Mouse (Mus musculus): ENCODE measurements around the gene Gm42417. TPM values are rescaled to one million over a fixed set of nuclear protein-coding genes. Genes with fewer than 3 reads are reported as not detected.

The Gm42417 gene
- polyA plus RNA-seq, 1 experiment from 2014 or later, result not detected

DNA sequence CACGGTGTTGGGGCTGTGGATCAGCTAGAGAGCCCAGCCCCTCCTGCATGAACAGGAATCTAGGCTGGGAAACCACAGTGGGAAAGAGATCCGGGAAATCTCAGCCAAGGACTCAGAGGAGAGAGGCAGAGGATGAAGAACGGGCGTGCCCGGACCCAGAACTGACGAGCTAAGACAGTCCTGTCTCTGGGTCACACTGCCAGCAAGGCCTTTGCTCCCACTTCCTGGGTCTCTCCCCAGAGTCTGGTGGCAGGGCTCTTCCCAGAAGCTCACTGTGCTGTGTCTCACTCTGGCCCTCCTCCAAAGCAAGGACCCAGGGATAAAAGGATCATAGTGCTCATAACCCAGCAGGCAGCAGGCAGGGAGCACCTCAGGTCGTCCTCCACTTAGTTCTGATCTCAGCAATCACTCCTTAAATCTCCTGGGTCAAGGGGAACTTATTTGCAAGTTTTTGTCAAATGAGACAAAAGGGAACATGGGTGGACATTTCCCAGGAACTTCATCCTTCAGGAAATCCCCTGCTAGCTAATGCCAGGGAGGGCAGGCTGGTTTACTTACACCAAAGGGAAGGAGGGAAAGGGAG is 30.6 kb upstream of the Gm42417 start:
- Histone ChIP-seq H3K36me3 (ENCODE audit: control insufficient read depth, insufficient read depth, low read length) (no peaks in the 10 kb centered on the region), H3K9ac (ENCODE audit: low read depth, low read length) (no peak overlapping the region), H3K9me3 (ENCODE audit: control insufficient read depth, low read length) (no peaks in the 10 kb centered on the region), H3K27me3 (replicated peaks; ENCODE audit: control insufficient read depth, insufficient read depth, low read length) (0 out of 2 replicates have a peak, but pooled peaks cover 2% of the 10 kb centered on the region), H3K4me1 (replicated peaks; ENCODE audit: control insufficient read depth, insufficient read depth, low read length) (peaks cover 12% of the 10 kb centered on the region), H3K4me3 (ENCODE audit: low read depth, low read length) (no peak overlapping the region), H3K4me2 (no peak overlapping the region), H3K27ac (ENCODE audit: low read depth, low read length) (no peak overlapping the region)
- DNase-seq (ENCODE audit: low spot score) (no peak), ATAC-seq (replicated peaks; ENCODE audit: low FRiP score) (no peak)
- 47% methylated on average over 7 of the region's 7 CpGs for WGBS

DNA sequence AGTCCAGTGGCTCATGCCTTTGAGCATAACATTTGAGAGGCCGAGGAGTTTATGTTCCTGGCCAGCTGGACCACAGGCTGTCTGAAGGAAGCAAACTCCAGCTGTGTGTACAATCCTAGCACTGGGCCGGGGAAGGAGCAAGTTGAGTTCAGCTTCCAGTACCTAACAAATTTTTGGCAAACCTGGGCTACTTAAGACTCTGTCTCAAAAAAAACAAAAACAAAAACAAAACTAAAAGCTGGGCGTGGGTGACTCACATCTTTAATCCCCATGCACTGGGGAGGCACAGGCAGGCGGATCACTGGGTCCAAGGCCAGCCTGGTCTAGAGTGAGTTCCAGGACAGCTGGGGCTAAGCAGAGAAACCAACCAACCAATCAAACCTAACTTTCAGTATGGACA is 29.5 kb upstream of the Gm42417 start:
- Histone ChIP-seq H3K27me3 (replicated peaks; ENCODE audit: control insufficient read depth, insufficient read depth, low read length) (peaks cover 5% of the 10 kb centered on the region; the same call in 1 of the 2 replicates), H3K36me3 (ENCODE audit: control insufficient read depth, insufficient read depth, low read length) (no peaks in the 10 kb centered on the region), H3K4me3 (ENCODE audit: low read depth, low read length) (no peak overlapping the region), H3K4me1 (replicated peaks; ENCODE audit: control insufficient read depth, insufficient read depth, low read length) (peaks cover 15% of the 10 kb centered on the region), H3K9ac (ENCODE audit: low read depth, low read length) (no peak overlapping the region), H3K27ac (ENCODE audit: low read depth, low read length) (no peak overlapping the region), H3K4me2 (no peak overlapping the region), H3K9me3 (ENCODE audit: control insufficient read depth, low read length) (no peaks in the 10 kb centered on the region)
- 80% methylated on average over 4 of the region's 4 CpGs for WGBS
- ATAC-seq (replicated peaks; ENCODE audit: low FRiP score) (no peak), DNase-seq (ENCODE audit: low spot score) (no peak)

DNA sequence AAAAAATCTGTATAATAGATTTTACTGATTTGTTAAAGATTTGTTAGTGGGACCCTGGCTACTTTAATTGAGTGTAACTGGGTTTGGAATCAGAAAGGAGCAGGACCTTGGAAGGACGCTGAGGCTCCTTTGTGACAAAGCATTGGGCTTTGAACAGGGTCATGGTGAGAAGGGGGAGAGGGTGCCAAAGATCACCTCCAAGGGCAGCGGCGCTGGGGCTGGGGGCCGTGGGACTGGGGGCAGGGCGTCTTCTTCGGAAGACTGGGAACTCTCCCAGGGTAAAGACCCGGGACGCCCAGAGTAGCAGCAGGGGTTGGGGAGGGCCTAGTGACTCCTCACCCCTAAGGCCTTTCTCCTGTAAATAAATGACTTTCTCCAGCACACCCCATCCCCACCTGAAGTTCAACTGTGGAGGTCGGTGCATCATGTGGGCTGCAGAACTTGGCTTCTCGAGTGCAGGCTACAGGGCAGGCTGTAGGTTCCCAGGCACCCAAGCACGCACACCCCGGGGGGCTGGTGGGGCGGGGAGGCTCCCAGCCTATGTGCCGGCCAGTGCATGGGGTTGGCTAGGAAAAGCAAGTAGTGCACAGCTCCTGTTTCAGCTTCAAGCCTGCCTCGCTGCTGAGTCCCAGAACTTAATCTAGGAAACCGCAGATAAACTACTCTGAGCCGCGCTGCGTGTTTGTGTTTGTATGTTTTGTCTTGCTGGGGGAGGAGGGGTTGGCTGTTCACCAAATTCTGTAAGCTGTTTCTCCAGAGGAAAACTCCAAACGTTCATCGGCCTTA is 28.8 kb upstream of the Gm42417 start:
- H3K4me1 ChIP-seq (replicated peaks; ENCODE audit: control insufficient read depth, insufficient read depth, low read length), result peaks cover 19% of the 10 kb centered on the region
- H3K27ac ChIP-seq (ENCODE audit: low read depth, low read length), result no peak overlapping the region
- H3K4me2 ChIP-seq, result no peak overlapping the region
- no peak overlapping the region for H3K9ac ChIP-seq (ENCODE audit: low read depth, low read length)
- H3K9me3 ChIP-seq (ENCODE audit: control insufficient read depth, low read length), result no peaks in the 10 kb centered on the region
- 61% methylated on average over 21 of the region's 21 CpGs for WGBS
- no peaks in the 10 kb centered on the region for H3K36me3 ChIP-seq (ENCODE audit: control insufficient read depth, insufficient read depth, low read length)
- H3K27me3 ChIP-seq (replicated peaks; ENCODE audit: control insufficient read depth, insufficient read depth, low read length), result peaks cover 5% of the 10 kb centered on the region; the same call in 1 of the 2 replicates
- DNase-seq (ENCODE audit: low spot score) (no peak), ATAC-seq (replicated peaks; ENCODE audit: low FRiP score) (no peak)
- no peak overlapping the region for H3K4me3 ChIP-seq (ENCODE audit: low read depth, low read length)

DNA sequence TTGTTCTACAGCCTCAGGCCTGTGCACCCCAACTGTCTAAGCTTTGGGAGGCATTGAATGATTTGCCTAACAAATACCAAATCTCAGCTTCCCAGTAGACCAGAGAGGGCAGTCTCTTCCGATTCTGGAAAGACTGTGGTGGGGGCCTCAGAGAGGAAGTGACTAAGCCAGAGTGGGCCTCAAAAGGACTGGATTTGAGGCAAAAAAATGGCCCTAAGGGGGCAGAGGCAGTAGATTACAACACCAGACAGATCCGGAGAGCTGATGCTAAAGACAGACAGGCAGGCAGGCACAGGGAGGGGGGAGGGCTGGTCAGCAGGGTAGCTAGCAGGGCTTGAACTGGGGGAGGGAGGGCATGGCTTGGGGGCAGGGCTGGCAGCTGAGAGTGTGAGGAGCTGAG is 27.2 kb upstream of the Gm42417 start:
- no peak overlapping the region for H3K9ac ChIP-seq (ENCODE audit: low read depth, low read length)

DNA sequence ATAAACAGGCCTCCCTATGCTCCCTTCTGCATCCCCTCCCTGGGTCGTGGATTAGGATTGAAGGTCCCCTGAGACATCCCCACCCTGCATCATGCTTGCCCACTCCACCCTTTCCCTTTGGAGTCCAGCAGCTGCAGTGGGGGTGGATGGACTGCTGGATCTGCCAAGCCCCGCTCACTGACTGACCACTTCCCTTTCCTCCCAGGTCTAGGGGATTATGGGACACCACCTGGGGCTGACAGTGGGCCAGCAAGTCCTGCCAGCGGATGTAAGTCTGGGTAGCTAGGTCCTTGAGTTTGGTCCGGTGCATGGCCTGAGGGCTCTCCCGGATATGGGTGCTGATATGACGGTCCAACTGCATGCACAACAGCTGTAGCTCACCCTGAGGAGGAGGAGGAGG is 24.9 kb upstream of the Gm42417 start:
- Histone ChIP-seq H3K9ac (ENCODE audit: low read depth, low read length) (no peak overlapping the region), H3K9me3 (ENCODE audit: control insufficient read depth, low read length) (no peaks in the 10 kb centered on the region), H3K4me3 (ENCODE audit: low read depth, low read length) (no peak overlapping the region), H3K4me1 (replicated peaks; ENCODE audit: control insufficient read depth, insufficient read depth, low read length) (peaks cover 28% of the 10 kb centered on the region), H3K27ac (ENCODE audit: low read depth, low read length) (no peak overlapping the region), H3K36me3 (ENCODE audit: control insufficient read depth, insufficient read depth, low read length) (no peaks in the 10 kb centered on the region), H3K4me2 (no peak overlapping the region), H3K27me3 (replicated peaks; ENCODE audit: control insufficient read depth, insufficient read depth, low read length) (peaks cover 29% of the 10 kb centered on the region)
- DNase-seq (ENCODE audit: low spot score), result no peak
- ATAC-seq (replicated peaks; ENCODE audit: low FRiP score), result no peak
- 39% methylated on average over 6 of the region's 6 CpGs for WGBS

More for the DNA sequence above, 27.2 kb upstream of the Gm42417 start:
- peaks cover 27% of the 10 kb centered on the region for H3K4me1 ChIP-seq (replicated peaks; ENCODE audit: control insufficient read depth, insufficient read depth, low read length)
- ATAC-seq (replicated peaks; ENCODE audit: low FRiP score), result no peak
- H3K27ac ChIP-seq (ENCODE audit: low read depth, low read length), result no peak overlapping the region
- H3K9me3 ChIP-seq (ENCODE audit: control insufficient read depth, low read length), result no peaks in the 10 kb centered on the region
- H3K36me3 ChIP-seq (ENCODE audit: control insufficient read depth, insufficient read depth, low read length), result no peaks in the 10 kb centered on the region
- no peak for DNase-seq (ENCODE audit: low spot score)
- no peak overlapping the region for H3K4me2 ChIP-seq
- H3K27me3 ChIP-seq (replicated peaks; ENCODE audit: control insufficient read depth, insufficient read depth, low read length), result peaks cover 6% of the 10 kb centered on the region
- 10% methylated on average over 2 of the region's 2 CpGs for WGBS
- H3K4me3 ChIP-seq (ENCODE audit: low read depth, low read length), result no peak overlapping the region

DNA sequence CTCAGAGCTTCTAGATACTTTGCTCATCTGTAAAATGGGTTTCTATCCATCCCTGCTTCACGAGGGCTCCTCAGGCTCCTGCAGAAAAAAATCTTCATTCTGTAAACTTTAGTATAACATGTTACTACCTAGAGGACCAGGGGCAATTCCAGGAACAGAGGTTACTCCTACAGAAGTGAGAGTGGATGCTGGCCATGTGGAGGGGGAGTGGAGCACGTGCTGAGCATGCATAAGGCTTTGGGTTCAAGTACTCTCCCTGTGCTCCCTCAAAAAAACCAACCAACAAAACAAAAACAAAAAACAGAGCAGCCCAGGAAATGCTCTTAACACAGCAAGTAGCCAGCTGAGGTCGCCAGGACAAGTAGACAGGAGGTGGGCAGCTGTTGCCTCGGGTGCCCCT is 24.4 kb upstream of the Gm42417 start:
- Histone ChIP-seq H3K27ac (ENCODE audit: low read depth, low read length) (no peak overlapping the region), H3K4me3 (ENCODE audit: low read depth, low read length) (no peak overlapping the region), H3K27me3 (replicated peaks; ENCODE audit: control insufficient read depth, insufficient read depth, low read length) (peaks cover 33% of the 10 kb centered on the region), H3K4me2 (no peak overlapping the region), H3K4me1 (replicated peaks; ENCODE audit: control insufficient read depth, insufficient read depth, low read length) (peaks cover 33% of the 10 kb centered on the region), H3K9me3 (ENCODE audit: control insufficient read depth, low read length) (no peaks in the 10 kb centered on the region), H3K9ac (ENCODE audit: low read depth, low read length) (no peak overlapping the region), H3K36me3 (ENCODE audit: control insufficient read depth, insufficient read depth, low read length) (no peaks in the 10 kb centered on the region)
- DNase-seq (ENCODE audit: low spot score) (no peak), ATAC-seq (replicated peaks; ENCODE audit: low FRiP score) (no peak)
- WGBS, result 60% methylated on average over 4 of the region's 4 CpGs

DNA sequence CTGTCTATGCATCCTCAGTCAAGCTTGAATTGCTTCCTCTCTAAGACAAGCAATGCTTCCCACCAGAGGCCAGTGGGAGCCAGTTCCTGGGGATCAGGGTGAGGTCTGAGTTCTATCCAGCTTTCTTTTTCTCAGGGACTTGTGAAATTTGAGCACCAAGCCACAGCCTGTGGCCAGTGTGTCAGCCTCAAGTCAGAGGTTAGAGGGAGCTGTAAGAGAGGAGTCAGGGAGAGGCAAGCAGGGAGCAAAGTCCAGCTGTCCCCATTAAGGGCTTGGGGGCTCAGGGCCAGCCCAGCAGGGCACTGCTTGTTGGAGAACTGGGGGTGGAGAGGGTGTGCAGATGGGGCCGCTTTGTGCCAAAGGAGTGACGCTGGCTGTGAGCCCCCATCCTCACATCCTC is 24.0 kb upstream of the Gm42417 start:
- ATAC-seq (replicated peaks; ENCODE audit: low FRiP score) (no peak), DNase-seq (ENCODE audit: low spot score) (no peak)
- no peak overlapping the region for H3K9ac ChIP-seq (ENCODE audit: low read depth, low read length)
- H3K4me1 ChIP-seq (replicated peaks; ENCODE audit: control insufficient read depth, insufficient read depth, low read length), result peaks cover 34% of the 10 kb centered on the region
- WGBS, result 72% methylated on average over 2 of the region's 2 CpGs
- H3K27ac ChIP-seq (ENCODE audit: low read depth, low read length), result no peak overlapping the region
- peaks cover 38% of the 10 kb centered on the region for H3K27me3 ChIP-seq (replicated peaks; ENCODE audit: control insufficient read depth, insufficient read depth, low read length)
- no peaks in the 10 kb centered on the region for H3K36me3 ChIP-seq (ENCODE audit: control insufficient read depth, insufficient read depth, low read length)
- H3K9me3 ChIP-seq (ENCODE audit: control insufficient read depth, low read length), result no peaks in the 10 kb centered on the region
- no peak overlapping the region for H3K4me3 ChIP-seq (ENCODE audit: low read depth, low read length)
- no peak overlapping the region for H3K4me2 ChIP-seq

DNA sequence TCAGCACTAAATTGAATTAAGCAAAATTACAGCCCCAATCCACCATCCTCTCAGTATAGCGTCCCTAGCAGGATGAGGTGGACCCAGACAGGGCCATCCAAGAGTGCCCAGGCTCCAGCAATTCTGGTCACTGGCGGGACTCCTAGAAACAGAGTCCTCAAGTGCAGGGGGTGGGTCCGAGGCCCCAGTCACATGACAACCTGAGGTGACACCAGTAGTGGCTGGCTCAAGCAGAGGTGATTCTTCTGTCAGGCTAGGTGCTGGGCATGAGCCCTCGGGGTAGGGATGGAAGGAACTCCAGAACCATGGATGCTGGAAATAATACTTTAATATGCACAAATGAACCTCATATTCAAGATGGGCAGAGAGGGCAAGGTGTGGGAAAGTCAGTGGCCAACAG is 23.2 kb upstream of the Gm42417 start:
- ATAC-seq (replicated peaks; ENCODE audit: low FRiP score), result no peak
- no peak overlapping the region for H3K27ac ChIP-seq (ENCODE audit: low read depth, low read length)
- DNase-seq (ENCODE audit: low spot score), result no peak
- H3K4me3 ChIP-seq (ENCODE audit: low read depth, low read length), result no peak overlapping the region
- H3K9me3 ChIP-seq (ENCODE audit: control insufficient read depth, low read length), result no peaks in the 10 kb centered on the region
- H3K4me2 ChIP-seq, result no peak overlapping the region
- WGBS, result 57% methylated on average over 4 of the region's 4 CpGs
- no peak overlapping the region for H3K9ac ChIP-seq (ENCODE audit: low read depth, low read length)
- peaks cover 36% of the 10 kb centered on the region for H3K4me1 ChIP-seq (replicated peaks; ENCODE audit: control insufficient read depth, insufficient read depth, low read length)
- no peaks in the 10 kb centered on the region for H3K36me3 ChIP-seq (ENCODE audit: control insufficient read depth, insufficient read depth, low read length)
- peaks cover 46% of the 10 kb centered on the region for H3K27me3 ChIP-seq (replicated peaks; ENCODE audit: control insufficient read depth, insufficient read depth, low read length)

DNA sequence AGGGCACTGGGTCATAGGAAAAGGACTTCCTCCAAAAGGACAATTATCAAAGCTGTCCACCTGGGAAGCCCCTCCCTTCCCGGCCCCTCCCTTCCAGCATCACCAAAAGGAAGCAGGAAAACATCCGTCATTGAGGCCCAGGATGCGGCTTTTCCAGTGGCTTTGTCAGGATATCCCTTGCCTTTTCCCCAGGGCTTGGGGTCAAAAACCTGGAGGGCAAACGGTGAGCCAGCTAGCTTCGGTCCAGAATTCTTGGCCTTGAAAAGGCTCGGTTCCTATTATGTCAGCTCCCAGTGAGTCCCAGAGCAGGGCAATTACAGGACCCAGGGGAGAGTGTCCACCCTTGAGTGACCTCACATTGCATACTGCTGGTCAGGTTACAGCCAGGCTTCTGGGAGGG is 21.7 kb upstream of the Gm42417 start:
- Histone ChIP-seq H3K4me3 (ENCODE audit: low read depth, low read length) (no peak overlapping the region), H3K9ac (ENCODE audit: low read depth, low read length) (no peak overlapping the region), H3K27ac (ENCODE audit: low read depth, low read length) (no peak overlapping the region), H3K27me3 (replicated peaks; ENCODE audit: control insufficient read depth, insufficient read depth, low read length) (peaks cover 56% of the 10 kb centered on the region), H3K36me3 (ENCODE audit: control insufficient read depth, insufficient read depth, low read length) (no peaks in the 10 kb centered on the region), H3K4me1 (replicated peaks; ENCODE audit: control insufficient read depth, insufficient read depth, low read length) (peaks cover 35% of the 10 kb centered on the region), H3K4me2 (no peak overlapping the region), H3K9me3 (ENCODE audit: control insufficient read depth, low read length) (no peaks in the 10 kb centered on the region)
- ATAC-seq (replicated peaks; ENCODE audit: low FRiP score) (no peak), DNase-seq (ENCODE audit: low spot score) (no peak)
- 36% methylated on average over 6 of the region's 6 CpGs for WGBS
